Mouse (Mus musculus) MEL (cell line): Measurements from ENCODE around the gene Brinp3. TPM values are rescaled to one million over a fixed set of nuclear protein-coding genes. Genes with fewer than 3 reads are reported as not detected.
A peak's percentile ranks its signal among the peaks of the same experiment; 100 is the strongest.

ENCODE experiments used
- DNase-seq: peaks from one replicate; pipeline ENCODE4 v3.0.0; 2011; ENCODE audit warnings: low read depth, low spot score
- H3K27ac ChIP-seq: 2 replicates; pipeline ENCODE4 v1.5.1; 2012; ENCODE audit warnings: low read depth, mild to moderate bottlenecking, control low read depth, low read length, moderate library complexity; ENCODE audit not compliant: control insufficient read depth
- H3K27me3 ChIP-seq, 2 experiments: fragments of 150-350 bp in 1 of 2; sonication (generic) in 1 of 2; 2 replicates each; pipeline ENCODE4 v1.6.1; 2012; ENCODE audit warnings: low read length in 2 of 2, mild to moderate bottlenecking in 2 of 2, improper control_type of control experiment in 1 of 2, moderate library complexity in 1 of 2; ENCODE audit not compliant: insufficient read depth in 2 of 2, control insufficient read depth in 1 of 2
- H3K36me3 ChIP-seq, 2 experiments: 2 replicates each; pipeline ENCODE4 v1.6.1; 2012 to 2014; ENCODE audit warnings: low read length in 2 of 2, improper control_type of control experiment in 1 of 2, inconsistent platforms in 1 of 2, mild to moderate bottlenecking in 1 of 2; ENCODE audit not compliant: insufficient read depth in 2 of 2, control insufficient read depth in 1 of 2
- H3K4me1 ChIP-seq, 2 experiments: fragments of 150-350 bp in 1 of 2; sonication (generic) in 1 of 2; 2 replicates each; pipeline ENCODE4 v1.6.1; 2012; ENCODE audit warnings: low read length in 2 of 2, improper control_type of control experiment in 1 of 2, mild to moderate bottlenecking in 1 of 2; ENCODE audit not compliant: insufficient read depth in 2 of 2, control insufficient read depth in 1 of 2
- H3K4me3 ChIP-seq, 2 experiments: fragments of 150-350 bp in 1 of 2; sonication (generic) in 1 of 2; 2 replicates each; pipeline ENCODE4 v1.5.1; 2012; ENCODE audit warnings: low read depth in 2 of 2, low read length in 2 of 2, mild to moderate bottlenecking in 2 of 2, moderate library complexity in 2 of 2, control low read depth in 1 of 2, improper control_type of control experiment in 1 of 2; ENCODE audit not compliant: control insufficient read depth in 1 of 2, insufficient read depth in 1 of 2
- H3K79me2 ChIP-seq: 2 replicates; pipeline ENCODE4 v1.6.1; 2012; ENCODE audit warnings: mild to moderate bottlenecking, low read length, moderate library complexity; ENCODE audit not compliant: control insufficient read depth, poor library complexity, insufficient read depth
- H3K9ac ChIP-seq: 2 replicates; pipeline ENCODE4 v1.6.1; 2012; ENCODE audit warnings: low read depth, mild to moderate bottlenecking, control low read depth, low read length, moderate library complexity; ENCODE audit not compliant: control insufficient read depth, poor library complexity, severe bottlenecking
- H3K9me3 ChIP-seq: fragments of 150-350 bp; sonication (generic); replicated peaks from 2 replicates; pipeline ENCODE4 v1.6.1; 2012; ENCODE audit warnings: mild to moderate bottlenecking, low read length, improper control_type of control experiment, moderate library complexity; ENCODE audit not compliant: insufficient read depth
- CTCF ChIP-seq, 3 experiments: IDR thresholded peaks in 2 of 3; conservative IDR thresholded peaks in 1 of 3; 2 replicates each; pipeline ENCODE4 v1.5.1; 2011 to 2012; ENCODE audit warnings: low read length in 3 of 3, low read depth in 2 of 3, mild to moderate bottlenecking in 2 of 3, improper control_type of control experiment in 1 of 3, inconsistent platforms in 1 of 3, mixed read lengths in 1 of 3, moderate library complexity in 1 of 3; ENCODE audit not compliant: control insufficient read depth in 1 of 3, insufficient read depth in 1 of 3, poor library complexity in 1 of 3, severe bottlenecking in 1 of 3
- E2F4 ChIP-seq: IDR thresholded peaks from 2 replicates; pipeline ENCODE4 v1.6.1; 2011; ENCODE audit warnings: low read depth, low read length, improper control_type of control experiment, borderline replicate concordance
- GABPA ChIP-seq: IDR thresholded peaks from 2 replicates; pipeline ENCODE4 v1.6.1; 2012; ENCODE audit warnings: low read depth, mild to moderate bottlenecking, inconsistent platforms, low read length, improper control_type of control experiment, moderate library complexity
- JUND ChIP-seq: IDR thresholded peaks from 2 replicates; pipeline ENCODE4 v1.6.1; 2011; ENCODE audit warnings: low read depth, mild to moderate bottlenecking, improper control_type of control experiment, low read length
- MAFK ChIP-seq: IDR thresholded peaks from 2 replicates; pipeline ENCODE4 v1.6.1; 2011; ENCODE audit warnings: low read depth, mild to moderate bottlenecking, low read length, improper control_type of control experiment, borderline replicate concordance
- MEF2A ChIP-seq: IDR thresholded peaks from 2 replicates; pipeline ENCODE4 v1.6.1; 2014; ENCODE audit warnings: low read depth, mild to moderate bottlenecking, inconsistent platforms, low read length, improper control_type of control experiment; ENCODE audit not compliant: poor library complexity, insufficient replicate concordance, severe bottlenecking; ENCODE audit errors: extremely low read depth
- MYC ChIP-seq: IDR thresholded peaks from 2 replicates; pipeline ENCODE4 v1.6.1; 2011; ENCODE audit warnings: low read depth, mild to moderate bottlenecking, low read length, improper control_type of control experiment, moderate library complexity
- NRF1 ChIP-seq: IDR thresholded peaks from 2 replicates; pipeline ENCODE4 v1.6.1; 2014; ENCODE audit warnings: low read depth, mild to moderate bottlenecking, inconsistent platforms, low read length, improper control_type of control experiment, moderate library complexity; ENCODE audit not compliant: poor library complexity, insufficient read depth, severe bottlenecking
- POLR2A ChIP-seq, 2 experiments: IDR thresholded peaks; 2 replicates each; pipeline ENCODE4 v1.6.1; 2011 to 2012; ENCODE audit warnings: low read length in 2 of 2, mild to moderate bottlenecking in 2 of 2, control low read depth in 1 of 2, improper control_type of control experiment in 1 of 2, low read depth in 1 of 2, moderate library complexity in 1 of 2; ENCODE audit not compliant: control insufficient read depth in 1 of 2, insufficient read depth in 1 of 2, poor library complexity in 1 of 2
- RCOR1 ChIP-seq: IDR thresholded peaks from 2 replicates; pipeline ENCODE4 v1.6.1; 2012; ENCODE audit warnings: low read depth, mild to moderate bottlenecking, inconsistent platforms, low read length, improper control_type of control experiment
- SIN3A ChIP-seq: IDR thresholded peaks from 2 replicates; pipeline ENCODE4 v1.6.1; 2012; ENCODE audit warnings: low read length, improper control_type of control experiment, inconsistent platforms
- SMC3 ChIP-seq: IDR thresholded peaks from 2 replicates; pipeline ENCODE4 v1.6.1; 2011; ENCODE audit warnings: low read depth, low read length, improper control_type of control experiment
- TBP ChIP-seq: IDR thresholded peaks from 2 replicates; pipeline ENCODE4 v1.8.0; 2011; ENCODE audit warnings: low read depth, low read length, improper control_type of control experiment
- ZNF384 ChIP-seq: IDR thresholded peaks from 2 replicates; pipeline ENCODE4 v1.6.1; 2012; ENCODE audit warnings: low read depth, mild to moderate bottlenecking, inconsistent platforms, low read length, improper control_type of control experiment
- polyA plus RNA-seq, 2 experiments: library from polyadenylated mRNA; stranded (reverse) in 1 of 2; unstranded in 1 of 2; fragments of >175 nt in 1 of 2; fragments of >200 nt in 1 of 2; gene quantifications; 2 replicates each; pipeline versions ENCODE4 v1.2.1 to v1.2.4; 2012; ENCODE audit warnings: low replicate concordance in 2 of 2, low read depth in 1 of 2; ENCODE audit not compliant: insufficient read length in 2 of 2, insufficient read depth in 1 of 2, missing spikeins in 1 of 2
- total RNA-seq: library from RNA; depleted of rRNA; stranded (reverse); fragments of 300-350 nt; gene quantifications from 2 replicates; pipeline ENCODE4 v1.2.3, GENCODE M21; 2012

Brinp3 gene
- total and polyA plus RNA-seq, 3 experiments, result not detected

GRCm38 (mm10) chr1:146497381-146498081 lies 3.0 kb downstream of the Brinp3 start:
- TF ChIP-seq SIN3A, result no peak
- TF ChIP-seq JUND, result no peak
- no peak for TF ChIP-seq TBP
- no peak for TF ChIP-seq RCOR1
- no peak for TF ChIP-seq SMC3
- no peak for TF ChIP-seq CTCF (IDR thresholded peaks at IDR 0.05 in 2 of 3, conservative IDR thresholded peaks at IDR 0.05 in 1 of 3; ENCODE audit: control insufficient read depth in 1 of 3, insufficient read depth in 1 of 3, low read depth in 2 of 3, low read length in 3 of 3, poor library complexity in 1 of 3, severe bottlenecking in 1 of 3)
- no peak for TF ChIP-seq E2F4
- TF ChIP-seq POLR2A (IDR thresholded peaks at IDR 0.05; ENCODE audit: control insufficient read depth in 1 of 2, insufficient read depth in 1 of 2, low read depth in 1 of 2, low read length in 2 of 2, poor library complexity in 1 of 2), result no peak
- TF ChIP-seq GABPA, result no peak
- TF ChIP-seq MYC, result no peak
- TF ChIP-seq MEF2A, result no peak
- no peak for TF ChIP-seq NRF1
- no peak for TF ChIP-seq MAFK
- TF ChIP-seq, all 39 proteins: peak for 0
- no peak for DNase-seq
- Histone ChIP-seq H3K4me1 (no peaks in the 10 kb centered on the region), H3K9ac (no peak overlapping the region), H3K4me3 (no peak overlapping the region), H3K27me3 (no peaks in the 10 kb centered on the region), H3K27ac (no peak overlapping the region), H3K36me3 (no peaks in the 10 kb centered on the region), H3K79me2 (no peaks in the 10 kb centered on the region), H3K9me3 (no peaks in the 10 kb centered on the region)

DNA sequence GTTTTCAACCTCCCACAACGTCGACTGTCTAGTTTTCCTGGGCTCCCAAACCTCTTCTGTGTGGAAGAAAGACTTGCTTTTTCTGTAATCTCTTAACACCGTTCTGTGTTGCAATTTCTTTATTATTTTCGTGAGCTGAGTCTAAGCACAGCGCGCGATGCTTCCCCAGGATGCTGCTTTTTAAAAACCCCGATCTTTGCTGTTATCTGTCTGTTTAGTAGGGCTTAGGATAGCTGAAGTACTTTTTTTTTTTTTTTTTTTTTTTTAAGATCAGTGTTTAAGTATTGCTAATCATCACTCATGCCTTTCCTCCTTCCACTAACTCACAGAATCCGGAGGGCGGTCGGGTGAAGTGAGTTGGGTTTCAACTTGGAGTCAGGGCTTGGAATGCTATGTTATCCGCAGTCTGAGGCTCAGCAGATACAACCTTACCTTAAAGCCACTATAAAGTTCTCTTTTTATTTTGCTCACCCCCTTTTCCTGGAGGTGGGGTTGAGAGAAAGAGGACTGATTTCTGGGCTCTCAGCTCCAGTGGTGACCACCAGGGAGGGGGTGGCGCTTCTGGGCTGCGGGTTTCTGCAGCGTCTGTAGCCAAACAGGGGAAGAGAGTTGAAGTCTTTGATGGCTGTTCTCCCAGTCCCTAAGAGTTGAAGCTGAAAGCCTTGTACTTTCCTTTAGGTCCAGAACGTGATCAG lies 3.7 kb downstream of the Brinp3 start:
- no peak for DNase-seq
- Histone ChIP-seq H3K79me2 (no peaks in the 10 kb centered on the region), H3K9ac (no peak overlapping the region), H3K27me3 (no peaks in the 10 kb centered on the region), H3K4me1 (no peaks in the 10 kb centered on the region), H3K36me3 (no peaks in the 10 kb centered on the region), H3K27ac (no peak overlapping the region), H3K4me3 (no peak overlapping the region)
- TF ChIP-seq ZNF384 (0 out of 2 replicates have a peak, but pooled peaks have one; percentile 15), MAFK (no peak)
- TF ChIP-seq, all 39 proteins: peak for 1
- no peaks in the 10 kb centered on the region for H3K9me3 ChIP-seq
